Mouse (Mus musculus) intestine, embryonic 14.5 days (tissue): Measurements from ENCODE around the gene Ndufa7. TPM values are rescaled to one million over a fixed set of nuclear protein-coding genes. Genes with fewer than 3 reads are reported as not detected.

Source experiments
- ATAC-seq: fragments of 200-750 bp; cut with Nextera tagmentation; replicated peaks from 2 replicates; pipeline ENCODE4 v1.8.0; 2017; ENCODE audit warnings: low read depth, moderate number of reproducible peaks, moderate TSS enrichment, moderate library complexity; ENCODE audit not compliant: low FRiP score, low TSS enrichment
- DNase-seq: peaks from one replicate; pipeline ENCODE4 v3.0.0-alpha.2; 2018; ENCODE audit warnings: low spot score
- H3K27ac ChIP-seq: fragments of 300-500 bp; sonication (generic); 2 replicates; pipeline ENCODE4 v1.5.1; 2014; ENCODE audit warnings: low read depth, mild to moderate bottlenecking, control low read depth
- H3K27me3 ChIP-seq: fragments of 300-500 bp; sonication (generic); replicated peaks from 2 replicates; pipeline ENCODE4 v1.6.1; 2014; ENCODE audit warnings: low read length, control low read depth; ENCODE audit not compliant: control insufficient read depth, insufficient read depth
- H3K36me3 ChIP-seq: fragments of 300-500 bp; sonication (generic); 2 replicates; pipeline ENCODE4 v1.6.1; 2014; ENCODE audit warnings: low read length, control low read depth; ENCODE audit not compliant: control insufficient read depth, insufficient read depth
- H3K4me1 ChIP-seq: fragments of 300-500 bp; sonication (generic); replicated peaks from 2 replicates; pipeline ENCODE4 v1.6.1; 2014; ENCODE audit warnings: low read length, control low read depth, mixed read lengths; ENCODE audit not compliant: control insufficient read depth, insufficient read depth
- H3K4me2 ChIP-seq: fragments of 300-500 bp; sonication (generic); 2 replicates; pipeline ENCODE4 v1.6.1; 2014; ENCODE audit warnings: low read length
- H3K4me3 ChIP-seq: fragments of 300-500 bp; sonication (generic); 2 replicates; pipeline ENCODE4 v1.5.1; 2014; ENCODE audit warnings: low read depth, low read length, control low read depth, mixed read lengths
- H3K9ac ChIP-seq: fragments of 300-500 bp; sonication (generic); 2 replicates; pipeline ENCODE4 v1.6.1; 2014; ENCODE audit warnings: mild to moderate bottlenecking, low read length
- H3K9me3 ChIP-seq: fragments of 300-500 bp; sonication (generic); 2 replicates; pipeline ENCODE4 v1.6.1; 2016; ENCODE audit warnings: low read length, control low read depth; ENCODE audit not compliant: control insufficient read depth
- WGBS: fragments of 180-500 bp; shearing (Covaris S2); extraction: QIAGEN DNeasy Blood & Tissue Kit; methylation state at CpG from one replicate; pipeline ENCODE4 v1.1.7; 2014; 5-methylcytosine and 5-hydroxymethylcytosine counted together
- polyA plus RNA-seq: library from polyadenylated mRNA; unstranded; fragments of >200 nt; fragmentation: Nextera tagmentation; extraction: Ambion mirVana; gene quantifications from 2 replicates; pipeline ENCODE4 v1.2.1, GENCODE M21; 2014

Ndufa7 gene
- 589 and 606 TPM in 2 replicates for polyA plus RNA-seq

- Histone ChIP-seq H3K4me1 (peaks cover 26% of the 10 kb centered on the region), H3K27me3 (no peaks in the 10 kb centered on the region), H3K9me3 (no peaks in the 10 kb centered on the region), H3K4me3 (peak within 1 kb of the TSS; percentile 99), H3K4me2 (peak within 1 kb of the TSS; percentile 95), H3K9ac (peak within 1 kb of the TSS; percentile 95), H3K27ac (peak within 1 kb of the TSS; percentile 86), H3K36me3 (peaks cover 53% of the 10 kb centered on the region)
- WGBS, result under 1% methylated on average over 51 of the region's 51 CpGs
- ATAC-seq (peak; percentile 90), DNase-seq (peak; percentile 100)
Observed at GRCm38 (mm10) chr17:33824084-33824996, at the start of gene Ndufa7, which contains the start of gene Rps28. Gene Ndufa7, plus strand, starts transcription at chr17:33824572. Gene Rps28, minus strand, starts transcription at chr17:33824562.

DNA sequence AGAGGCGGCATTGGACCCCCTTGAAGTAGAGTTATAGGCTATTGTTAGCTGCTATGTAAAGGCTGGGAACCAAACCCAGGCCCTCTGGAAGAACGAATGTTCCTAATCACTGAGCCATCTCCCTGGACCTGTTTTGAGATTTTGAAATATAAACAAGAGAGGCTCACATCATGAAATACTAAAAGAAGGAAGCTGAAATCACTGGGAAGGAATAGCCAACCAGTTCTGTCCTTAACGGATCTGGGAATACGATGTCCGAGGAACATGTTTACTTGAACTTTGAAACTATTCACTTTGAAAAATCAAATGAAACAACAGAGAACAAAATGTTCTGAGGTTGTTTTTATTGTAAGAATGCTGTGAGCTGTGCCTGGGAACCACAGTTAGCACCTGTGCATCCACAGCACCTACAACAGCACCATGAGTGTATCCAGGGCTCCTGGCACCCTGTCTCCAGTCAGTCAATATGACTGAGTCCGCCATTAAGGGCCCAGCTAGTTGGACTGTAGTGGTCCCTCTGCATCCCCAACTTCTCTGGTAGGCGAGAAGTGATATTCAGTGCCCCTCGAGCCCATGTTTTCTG, 49.7 kb upstream of the Ndufa7 start:
- ATAC-seq, result no peak
- Histone ChIP-seq H3K9me3 (no peaks in the 10 kb centered on the region), H3K27ac (no peak overlapping the region), H3K4me2 (no peak overlapping the region), H3K27me3 (no peaks in the 10 kb centered on the region), H3K4me1 (peaks cover 13% of the 10 kb centered on the region), H3K4me3 (no peak overlapping the region), H3K36me3 (peaks cover 31% of the 10 kb centered on the region), H3K9ac (no peak overlapping the region)
- WGBS, result 91% methylated on average over 8 of the region's 8 CpGs
- DNase-seq, result no peak

GRCm38 (mm10) chr17:33775287-33775686, 49.1 kb upstream of the Ndufa7 start:
- H3K9ac ChIP-seq, result no peak overlapping the region
- H3K27ac ChIP-seq, result no peak overlapping the region
- peaks cover 31% of the 10 kb centered on the region for H3K36me3 ChIP-seq
- peaks cover 20% of the 10 kb centered on the region for H3K4me1 ChIP-seq
- no peak overlapping the region for H3K4me2 ChIP-seq
- H3K4me3 ChIP-seq, result no peak overlapping the region
- no peaks in the 10 kb centered on the region for H3K9me3 ChIP-seq
- no peaks in the 10 kb centered on the region for H3K27me3 ChIP-seq
- 93% methylated on average over 4 of the region's 4 CpGs for WGBS
- ATAC-seq, result no peak
- no peak for DNase-seq

DNA sequence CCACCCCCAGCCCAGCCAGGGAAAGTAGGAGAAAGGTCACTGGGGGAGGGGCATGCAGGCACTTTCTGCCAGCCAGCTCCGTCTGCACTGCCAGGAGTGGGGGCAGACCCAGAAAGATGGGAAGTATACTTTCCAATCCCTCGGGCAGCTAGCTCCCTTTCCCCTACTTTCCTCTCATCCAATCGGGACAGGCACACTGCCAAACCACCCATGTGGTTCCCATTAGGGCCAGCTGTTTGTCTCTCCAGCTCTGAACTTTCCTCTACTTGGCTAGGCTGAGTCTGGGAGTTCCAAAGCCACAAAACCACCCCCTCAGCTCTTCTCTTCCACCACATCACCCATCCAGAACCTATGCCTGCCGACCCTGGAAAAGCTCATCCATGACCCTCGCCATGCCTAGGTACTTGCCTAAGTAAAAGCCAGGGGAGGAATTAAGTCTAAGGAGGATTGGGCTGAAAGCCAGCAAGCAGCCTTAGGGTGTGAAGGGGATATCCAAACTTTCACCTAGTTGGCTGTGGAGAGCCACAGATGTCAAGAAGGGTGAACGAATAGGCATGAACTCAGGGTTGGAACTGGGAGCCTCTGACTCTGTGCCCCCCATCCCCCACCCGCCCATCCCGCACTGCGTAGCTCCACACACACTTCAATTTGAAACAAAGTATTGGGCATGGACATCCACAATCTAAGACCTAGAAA, 45.0 kb upstream of the Ndufa7 start:
- no peaks in the 10 kb centered on the region for H3K9me3 ChIP-seq
- ATAC-seq, result peak; percentile 69
- H3K4me3 ChIP-seq, result peak overlapping the region; percentile 7
- WGBS, result 36% methylated on average over 9 of the region's 9 CpGs
- peak overlapping the region; percentile 87 for H3K27ac ChIP-seq
- H3K36me3 ChIP-seq, result peaks cover 31% of the 10 kb centered on the region
- H3K4me1 ChIP-seq, result peaks cover 38% of the 10 kb centered on the region
- no peaks in the 10 kb centered on the region for H3K27me3 ChIP-seq
- H3K9ac ChIP-seq, result no peak overlapping the region
- H3K4me2 ChIP-seq, result peak overlapping the region; percentile 79
- DNase-seq, result peak; percentile 93

GRCm38 (mm10) chr17:33779967-33780295, 44.4 kb upstream of the Ndufa7 start:
- no peak for DNase-seq
- H3K9me3 ChIP-seq, result no peaks in the 10 kb centered on the region
- no peak for ATAC-seq
- H3K4me3 ChIP-seq, result peak overlapping the region; percentile 7
- H3K27me3 ChIP-seq, result no peaks in the 10 kb centered on the region
- H3K36me3 ChIP-seq, result peaks cover 28% of the 10 kb centered on the region
- peak overlapping the region; percentile 79 for H3K4me2 ChIP-seq
- H3K4me1 ChIP-seq, result peaks cover 38% of the 10 kb centered on the region
- no peak overlapping the region for H3K9ac ChIP-seq
- peak overlapping the region; percentile 87 for H3K27ac ChIP-seq
- WGBS, result 69% methylated on average over 5 of the region's 5 CpGs

DNA sequence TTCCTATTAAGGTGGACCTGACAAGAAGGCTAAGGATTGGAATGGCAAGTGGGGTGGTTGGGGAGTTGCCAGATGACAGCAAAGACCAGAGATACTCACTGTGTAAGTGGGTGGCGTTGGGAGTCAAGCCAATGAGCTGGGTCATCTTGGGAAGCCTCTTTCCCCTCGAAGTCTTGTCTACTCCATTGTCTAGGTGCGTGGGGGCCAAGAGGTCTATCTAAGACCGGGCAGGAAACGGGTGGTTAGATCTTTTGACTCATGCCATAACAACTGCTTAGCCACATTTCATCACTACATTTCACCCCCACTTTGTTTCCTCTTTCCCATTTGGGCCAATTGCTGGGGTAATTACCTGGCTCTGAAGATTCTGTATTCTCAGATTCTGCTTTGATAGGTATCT, 43.9 kb upstream of the Ndufa7 start:
- ATAC-seq (no peak), DNase-seq (no peak)
- WGBS, result 85% methylated on average over 5 of the region's 5 CpGs
- H3K36me3 ChIP-seq, result peaks cover 23% of the 10 kb centered on the region
- H3K27ac ChIP-seq, result peak overlapping the region; percentile 87
- peak overlapping the region; percentile 41 for H3K4me3 ChIP-seq
- no peak overlapping the region for H3K9ac ChIP-seq
- no peaks in the 10 kb centered on the region for H3K9me3 ChIP-seq
- H3K27me3 ChIP-seq, result no peaks in the 10 kb centered on the region
- H3K4me1 ChIP-seq, result peaks cover 38% of the 10 kb centered on the region
- H3K4me2 ChIP-seq, result peak overlapping the region; percentile 79

GRCm38 (mm10) chr17:33781124-33781977, 43.0 kb upstream of the Ndufa7 start, which contains the start of gene Angptl4:
Gene Angptl4, minus strand, starts transcription at chr17:33781830.
- Histone ChIP-seq H3K9ac (peak within 1 kb of the TSS; percentile 45), H3K4me3 (peak within 1 kb of the TSS; percentile 41), H3K4me2 (peak within 1 kb of the TSS; percentile 79), H3K4me1 (peaks cover 38% of the 10 kb centered on the region), H3K36me3 (peaks cover 17% of the 10 kb centered on the region), H3K9me3 (no peaks in the 10 kb centered on the region), H3K27me3 (no peaks in the 10 kb centered on the region), H3K27ac (peak within 1 kb of the TSS; percentile 87)
- ATAC-seq (peak; percentile 81), DNase-seq (peak; percentile 83)
- WGBS, result 1% methylated on average over 50 of the region's 50 CpGs

GRCm38 (mm10) chr17:33782067-33782466, 42.3 kb upstream of the Ndufa7 start:
- Histone ChIP-seq H3K27ac (peak overlapping the region; percentile 52; the same call in 1 of the 2 replicates), H3K4me2 (peak overlapping the region; percentile 79), H3K9ac (peak overlapping the region; percentile 45; the same call in 1 of the 2 replicates), H3K4me1 (peaks cover 38% of the 10 kb centered on the region), H3K4me3 (peak overlapping the region; percentile 41), H3K27me3 (no peaks in the 10 kb centered on the region), H3K36me3 (peaks cover 12% of the 10 kb centered on the region), H3K9me3 (no peaks in the 10 kb centered on the region)
- ATAC-seq, result no peak
- DNase-seq, result peak; percentile 50
- WGBS, result 35% methylated on average over 4 of the region's 4 CpGs
